Comparison of ENCODE assay signal across 9 mouse cellular contexts in the genomic region with DNA sequence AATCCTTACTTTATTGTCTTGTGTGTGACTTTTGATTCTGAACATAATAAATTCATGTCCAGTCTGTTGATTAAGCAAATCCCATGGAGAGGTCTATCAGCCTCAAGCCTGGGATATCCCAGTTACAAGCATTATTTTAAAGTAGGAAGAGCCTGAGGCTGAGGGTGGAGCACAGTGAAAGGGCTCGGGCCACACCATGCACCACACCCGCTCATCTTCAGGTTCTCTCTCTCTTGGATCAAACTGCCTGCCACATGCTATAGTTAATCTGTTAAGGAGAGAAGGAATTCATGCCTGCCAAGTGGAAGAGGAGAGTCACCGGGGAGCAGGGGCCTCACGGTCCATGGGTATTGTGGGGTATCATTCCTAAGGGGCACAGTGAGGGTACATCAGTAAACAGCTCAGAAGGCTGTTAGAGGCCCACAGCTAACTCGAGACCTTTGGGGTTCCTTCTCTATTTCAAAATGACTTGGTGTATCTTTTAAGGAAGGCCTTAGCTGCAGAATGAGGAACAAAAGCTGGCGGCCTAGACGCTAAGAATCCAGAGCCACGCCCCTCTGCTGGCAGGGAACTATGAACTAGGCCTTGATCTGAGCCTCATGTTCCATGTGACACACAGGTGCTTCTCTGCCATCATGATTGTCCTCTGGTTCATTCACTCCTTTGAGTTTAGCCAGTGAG. TPM values are rescaled to one million over a fixed set of nuclear protein-coding genes. Genes with fewer than 3 reads are reported as not detected.
DNase-seq lines count a peak whose midpoint lies in the region; ATAC-seq and TF ChIP-seq lines count a peak whose summit lies in the region.
"Had no signal": no experiment of that assay in that cellular context is flagged by ENCODE, and none has a peak within 500 bp of the region (broad histone marks: within the 10 kb centered on the region; RNA-seq: fewer than 3 reads in every experiment).

No protein-coding gene starts in this region.

- no peak overlapping the region for H3K4me3 ChIP-seq in heart, embryonic 11.5 days (ENCODE audit: low read depth, low read length)
- no peak overlapping the region for H3K4me3 ChIP-seq in ES-Bruce4 (ENCODE audit: low read depth, low read length)
- H3K4me3 ChIP-seq in cerebellum, adult 2 months (replicated peaks; ENCODE audit: insufficient read depth, low read depth, low read length): no peak overlapping the region

- ATAC-seq in heart, embryonic 11.5 days (replicated peaks; ENCODE audit: insufficient number of reproducible peaks, low FRiP score, low TSS enrichment): no peak
- ATAC-seq in hematopoietic stem cell, adult 5-6 weeks (replicated peaks in 1 of 2; ENCODE audit: insufficient read depth in 1 of 2, low FRiP score in 2 of 2, low TSS enrichment in 1 of 2, low read depth in 1 of 2, poor library complexity in 2 of 2, severe bottlenecking in 2 of 2): peak; percentile 83 to 88
- peak; percentile 84 for ATAC-seq in monocyte, adult 5-6 weeks (replicated peaks; ENCODE audit: insufficient number of reproducible peaks, low FRiP score, low TSS enrichment, poor library complexity, severe bottlenecking)
- ATAC-seq in cerebellum, adult (ENCODE audit: insufficient number of reproducible peaks, low FRiP score, low TSS enrichment): no peak
- ATAC-seq: Patski had no signal

- TF ChIP-seq EP300 in ES-Bruce4 (IDR thresholded peaks at IDR 0.05; ENCODE audit: insufficient read depth, low read depth, low read length): peak; percentile 61; the same call in 1 of the 2 replicates

- no peak overlapping the region for H3K9ac ChIP-seq in heart, embryonic 11.5 days (ENCODE audit: low read depth, low read length)
- H3K9ac ChIP-seq in ES-Bruce4 (ENCODE audit: low read depth, poor library complexity, severe bottlenecking): no peak overlapping the region

- no peaks in the 10 kb centered on the region for H3K36me3 ChIP-seq in heart, embryonic 11.5 days (ENCODE audit: control insufficient read depth, insufficient read depth, low read length)
- H3K36me3 ChIP-seq in ES-Bruce4 (ENCODE audit: control insufficient read depth, insufficient read depth, low read length, poor library complexity, severe bottlenecking): no peaks in the 10 kb centered on the region

- TF ChIP-seq POLR2A in ES-Bruce4 (IDR thresholded peaks at IDR 0.05; ENCODE audit: insufficient read depth, low read length): no peak
- TF ChIP-seq POLR2A in cerebellum, adult 2 months (IDR thresholded peaks at IDR 0.05; ENCODE audit: borderline replicate concordance, insufficient read depth, low read length): no peak

- H3K9me3 ChIP-seq in heart, embryonic 11.5 days (replicated peaks; ENCODE audit: control insufficient read depth, low read length): peaks cover 4% of the 10 kb centered on the region
- peaks cover 6% of the 10 kb centered on the region; the same call in 1 of the 2 replicates for H3K9me3 ChIP-seq in ES-Bruce4 (replicated peaks; ENCODE audit: control insufficient read depth, insufficient read depth, low read length, poor library complexity, severe bottlenecking)

- peak; percentile 97 for DNase-seq in heart, adult 11 months
- DNase-seq in cerebellum, postnatal 25 days: no peak
- no peak for DNase-seq in cerebellum, adult 2 months

- peaks cover 3% of the 10 kb centered on the region; the same call in 1 of the 2 replicates for H3K4me1 ChIP-seq in heart, embryonic 11.5 days (ENCODE audit: control insufficient read depth, insufficient read depth, low read length)
- H3K4me1 ChIP-seq in ES-Bruce4 (ENCODE audit: control insufficient read depth, insufficient read depth, low read length): peaks cover 12% of the 10 kb centered on the region
- H3K4me1 ChIP-seq in cerebellum, adult 2 months (ENCODE audit: control insufficient read depth, insufficient read depth, low read length): no peaks in the 10 kb centered on the region

- H3K27ac ChIP-seq in heart, embryonic 11.5 days (ENCODE audit: low read depth, low read length): no peak overlapping the region
- H3K27ac ChIP-seq in ES-Bruce4 (ENCODE audit: insufficient read depth, low read length): no peak overlapping the region
- no peak overlapping the region for H3K27ac ChIP-seq in cerebellum, adult 2 months (ENCODE audit: insufficient read depth, low read length)

- no peak for TF ChIP-seq CTCF in ES-Bruce4 (IDR thresholded peaks at IDR 0.05; ENCODE audit: low read depth, low read length)
- TF ChIP-seq CTCF in cerebellum, adult 2 months (IDR thresholded peaks at IDR 0.05; ENCODE audit: borderline replicate concordance, insufficient read depth, low read depth, low read length): no peak

- H3K4me2 ChIP-seq in heart, embryonic 11.5 days: no peak overlapping the region

- 76% methylated on average over 8 of the region's 8 CpGs for WGBS in heart, embryonic 11.5 days (ENCODE audit: insufficient replicate concordance)
- WGBS in cerebellum, adult 2 months: 78% methylated on average over 8 of the region's 8 CpGs

- no peaks in the 10 kb centered on the region for H3K27me3 ChIP-seq in heart, embryonic 11.5 days (ENCODE audit: control insufficient read depth, insufficient read depth, low read length)
- H3K27me3 ChIP-seq in ES-Bruce4 (ENCODE audit: control insufficient read depth, insufficient read depth, low read length, poor library complexity, severe bottlenecking): no peaks in the 10 kb centered on the region
- no peaks in the 10 kb centered on the region for H3K27me3 ChIP-seq in cerebellum, adult 2 months (ENCODE audit: control insufficient read depth, insufficient read depth, low read length)
- H3K27me3 ChIP-seq: Patski had no signal

RNA-seq across cellular contexts. Expression of gene Inpp5d, which starts 39.0 kb away (rescaled TPM):
- polyA plus RNA-seq in heart, embryonic 11.5 days (2014; fragmentation: Nextera tagmentation; extraction: Ambion mirVana): 4.3 and 5.9 TPM in 2 replicates
- 15.7 and 16.8 TPM in 2 replicates for polyA plus RNA-seq in ES-Bruce4 (2011; ENCODE audit: insufficient read depth, insufficient read length, low read depth, missing spikeins)
- 113 and 132 TPM in 2 replicates for total RNA-seq in hematopoietic stem cell, adult 5-6 weeks (2017)
- total RNA-seq in monocyte, adult 5-6 weeks (2017): 146 to 215 TPM (median 169 TPM) in 3 replicates
- polyA plus RNA-seq in cerebellum, adult 2 months (2012; rRNA removed): 4.7 and 5.6 TPM in 2 replicates

Comparison
In these comparisons a context has a peak if more than half of its experiments do, and no peak if none do; other contexts are left out.
1. ATAC-seq: peak in hematopoietic stem cell, adult 5-6 weeks (2 of 2) and monocyte, adult 5-6 weeks (single experiment); none in heart, embryonic 11.5 days (single experiment) and cerebellum, adult (single experiment).